Mouse (Mus musculus) megakaryocyte, embryonic 14.5 days (primary cell): ENCODE results near the gene Alox12e.

Source experiments
- FLI1 ChIP-seq: IDR thresholded peaks from 2 replicates; pipeline ENCODE4 v1.6.1; 2012; ENCODE audit warnings: low read length, inconsistent platforms, mixed read lengths
- GATA1 ChIP-seq: IDR thresholded peaks from 3 replicates; pipeline ENCODE4 v1.6.1; 2012; ENCODE audit warnings: mixed read lengths, low read length, inconsistent platforms, borderline replicate concordance

DNA sequence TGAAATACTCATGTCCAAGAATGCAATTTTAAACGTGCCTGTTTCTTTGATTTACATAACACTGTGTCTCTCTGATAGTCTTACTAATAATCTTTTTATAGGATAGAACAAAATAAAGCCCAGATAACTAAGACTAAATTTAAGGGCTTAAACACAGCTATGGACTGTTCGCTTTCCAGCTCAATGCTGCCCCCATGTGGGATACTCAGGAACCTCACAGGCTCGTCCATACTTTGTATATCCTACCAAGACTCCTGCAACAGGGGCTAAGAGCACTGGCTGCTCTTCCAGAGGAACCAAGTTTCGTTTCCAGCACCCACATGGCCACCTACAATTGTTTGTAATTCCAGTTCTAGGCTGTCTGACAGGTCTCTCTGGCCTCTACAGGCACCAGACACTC lies 12.0 kb upstream of the Alox12e start:
- TF ChIP-seq GATA1, result no peak
- TF ChIP-seq FLI1, result no peak
